Mouse (Mus musculus): ENCODE data around the gene 4931414P19Rik.
A peak's percentile ranks its signal among the peaks of the same experiment; 100 is the strongest.
"Not testable (repeated sequence)": the region's sequence is repeated elsewhere in the genome, so short reads cannot be mapped to it uniquely, and the experiment has no call there.

Gene 4931414P19Rik

DNA sequence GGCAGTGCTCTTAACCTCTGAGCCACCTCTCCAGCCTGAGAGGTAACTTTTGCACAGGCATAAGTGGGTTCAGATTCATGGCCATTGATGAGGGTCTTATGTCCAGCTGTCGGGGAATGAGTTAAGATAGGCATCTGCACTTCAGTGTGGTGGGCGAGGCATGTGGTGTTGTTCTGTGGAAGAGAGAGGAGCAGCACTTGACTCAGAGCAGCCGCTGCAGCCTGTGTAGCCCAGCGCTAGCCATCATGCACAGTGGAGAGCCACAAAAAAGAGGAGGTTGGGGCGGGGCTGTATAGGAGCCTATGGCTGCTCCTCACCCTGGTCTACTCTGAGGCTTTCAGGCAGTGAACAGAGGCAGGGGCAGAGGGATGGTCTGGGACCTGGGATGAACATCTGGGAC, 22.3 kb upstream of the 4931414P19Rik start:
- no peak for DNase-seq (ENCODE audit: low spot score)

DNA sequence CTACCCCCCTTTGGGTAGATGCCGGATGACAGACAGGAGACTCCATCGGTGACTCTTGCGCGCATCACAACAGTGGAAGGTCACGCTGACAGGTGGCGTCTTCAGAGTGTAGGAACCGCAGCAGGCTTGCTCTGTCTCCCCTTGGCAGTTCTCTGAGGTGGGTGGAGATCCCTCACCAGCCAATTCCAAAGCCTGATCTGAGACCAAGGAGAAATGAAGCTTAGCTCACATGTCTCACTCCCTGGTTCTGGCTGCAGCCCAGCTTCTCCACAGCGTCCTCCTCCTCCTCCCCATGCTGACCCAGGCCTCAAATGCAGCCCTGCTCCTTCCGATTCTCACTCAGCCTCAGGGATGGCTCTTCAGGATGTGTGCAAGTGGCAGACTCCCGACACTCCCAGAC, 19.2 kb upstream of the 4931414P19Rik start:
- no peak for DNase-seq (ENCODE audit: low spot score)

DNA sequence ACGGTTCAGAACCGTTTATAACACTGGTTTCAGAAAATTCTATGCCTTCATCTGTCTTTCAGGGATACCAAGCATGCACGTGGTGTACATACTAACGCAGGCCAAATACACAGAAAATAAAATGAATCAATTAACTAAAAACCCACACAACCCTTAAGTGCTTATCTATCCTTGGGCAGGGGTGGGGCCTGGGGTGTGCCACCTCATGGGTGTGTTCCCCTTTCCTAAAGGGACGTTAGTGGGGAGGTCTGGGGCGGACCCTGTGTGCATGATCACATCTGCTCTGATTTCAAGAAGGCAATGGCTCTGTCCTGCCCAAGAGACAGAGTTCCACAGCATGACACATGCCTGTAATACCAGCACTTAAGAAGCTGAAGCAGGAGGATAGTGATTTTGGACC, 17.5 kb upstream of the 4931414P19Rik start:
- no peak for DNase-seq (ENCODE audit: low spot score)

DNA sequence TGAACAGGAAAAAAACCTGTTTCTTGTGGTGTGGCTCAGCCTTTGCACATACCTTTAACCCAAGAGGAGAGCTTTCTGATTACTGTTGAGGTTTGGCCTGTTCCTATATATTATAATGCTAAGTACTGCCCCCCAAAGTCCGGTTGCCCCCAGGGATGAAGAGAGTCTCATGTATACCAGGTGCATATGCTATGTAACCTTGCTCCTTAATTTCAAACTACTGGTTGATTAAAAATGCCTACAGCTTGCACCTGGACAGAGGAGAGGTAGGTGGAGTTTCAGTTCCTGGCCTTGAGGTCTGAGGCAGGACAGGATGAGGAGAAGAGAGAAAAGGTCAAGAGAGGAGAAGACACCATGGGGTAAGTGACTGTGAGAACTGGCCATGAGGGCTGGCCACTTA, 15.3 kb upstream of the 4931414P19Rik start, which contains the start of gene Psmb11:
Gene Psmb11 (plus strand): TSS at position 301 of the 400 bp plus-strand sequence.
- no peak for DNase-seq (ENCODE audit: low spot score)

DNA sequence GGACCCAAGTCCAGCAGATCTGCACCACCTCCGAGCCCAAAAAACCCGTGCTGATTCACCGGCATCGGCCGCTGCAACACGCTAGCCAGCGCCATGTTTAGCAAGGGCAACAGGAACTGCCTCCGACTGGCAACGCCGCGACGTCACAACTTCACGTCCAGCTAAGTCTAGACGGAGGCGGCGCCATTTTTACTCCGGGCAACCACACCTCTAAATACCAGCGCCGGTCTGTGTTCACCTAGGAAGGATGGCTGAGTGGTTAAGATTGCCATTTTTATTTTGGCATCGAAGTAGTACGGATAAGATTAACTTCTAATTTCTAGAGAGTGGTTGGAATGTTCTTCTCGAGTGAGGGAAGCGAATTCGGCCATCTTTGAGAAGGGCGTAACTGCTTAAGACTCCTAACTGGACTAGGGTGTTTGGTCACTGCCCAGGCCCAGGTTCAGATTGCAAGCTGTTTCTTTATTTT, 12.1 kb upstream of the 4931414P19Rik start, which contains the start of gene Psmb5:
Gene Psmb5 (minus strand): TSS at position 126 of the 469 bp plus-strand sequence.
- DNase-seq (ENCODE audit: low spot score), result peak; percentile 87

DNA sequence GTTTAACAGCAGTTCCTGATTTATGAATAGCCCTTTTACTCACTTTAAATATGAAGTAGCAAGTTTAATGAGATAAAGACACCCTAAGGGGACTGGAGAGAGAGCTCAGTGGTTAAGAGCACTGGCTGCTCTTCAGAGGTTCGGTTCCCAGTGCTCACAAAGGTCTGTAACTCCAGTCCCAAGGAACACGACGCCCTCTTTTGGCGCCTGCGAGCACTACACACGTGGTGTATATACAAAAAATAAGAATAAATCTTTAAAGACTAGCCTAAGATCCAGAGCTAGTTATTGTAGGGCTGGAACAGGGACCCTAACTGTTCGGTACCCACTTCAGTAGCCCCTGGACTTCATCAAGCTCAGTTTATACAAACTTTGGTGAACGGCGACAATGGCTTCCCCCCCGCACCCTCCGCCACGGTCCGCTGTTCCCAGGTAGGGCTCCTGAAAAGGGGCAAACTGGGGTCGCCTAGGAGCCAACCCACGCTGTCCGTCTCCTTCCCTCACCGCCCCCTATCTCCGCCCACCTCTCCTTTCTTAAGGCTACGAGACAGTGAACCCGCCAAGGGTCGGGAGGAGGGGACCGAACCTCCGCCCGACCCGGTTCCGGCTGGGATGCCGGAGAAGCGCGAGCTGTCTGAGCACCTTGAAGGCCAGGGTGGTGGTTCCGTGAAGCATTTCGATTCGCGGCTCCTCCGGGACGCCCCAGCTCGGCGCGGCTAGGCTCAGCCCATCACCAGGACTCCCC, 11.5 kb upstream of the 4931414P19Rik start:
- DNase-seq (ENCODE audit: low spot score), result no peak

DNA sequence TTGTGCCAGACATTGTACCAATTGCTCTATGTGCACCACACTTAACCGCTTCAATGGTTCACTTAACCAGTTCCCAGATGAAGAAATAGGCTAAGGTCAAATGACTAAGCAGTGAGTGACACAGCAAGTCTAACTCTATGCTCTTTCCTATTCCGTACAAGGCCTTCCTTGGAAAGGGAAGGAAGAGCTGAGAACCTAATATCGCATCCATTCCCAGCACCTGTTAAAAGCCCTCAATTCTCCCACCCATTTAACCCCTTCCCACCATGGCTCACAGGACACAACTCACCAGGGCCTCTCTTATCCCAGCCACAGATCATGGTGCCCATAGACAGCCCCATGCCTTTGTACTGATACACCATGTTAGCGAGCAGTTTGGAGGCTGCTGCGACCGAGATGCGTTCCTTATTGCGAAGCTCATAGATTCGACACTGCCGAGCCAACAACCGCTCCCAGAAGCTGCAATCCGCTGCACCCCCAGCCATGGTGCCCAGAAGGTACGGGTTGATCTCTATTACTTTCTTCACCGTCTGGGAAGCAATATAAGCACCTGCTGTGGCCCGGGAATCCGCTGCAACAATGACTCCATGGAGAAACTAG, 10.5 kb upstream of the 4931414P19Rik start:
- no peak for DNase-seq (ENCODE audit: low spot score)

DNA sequence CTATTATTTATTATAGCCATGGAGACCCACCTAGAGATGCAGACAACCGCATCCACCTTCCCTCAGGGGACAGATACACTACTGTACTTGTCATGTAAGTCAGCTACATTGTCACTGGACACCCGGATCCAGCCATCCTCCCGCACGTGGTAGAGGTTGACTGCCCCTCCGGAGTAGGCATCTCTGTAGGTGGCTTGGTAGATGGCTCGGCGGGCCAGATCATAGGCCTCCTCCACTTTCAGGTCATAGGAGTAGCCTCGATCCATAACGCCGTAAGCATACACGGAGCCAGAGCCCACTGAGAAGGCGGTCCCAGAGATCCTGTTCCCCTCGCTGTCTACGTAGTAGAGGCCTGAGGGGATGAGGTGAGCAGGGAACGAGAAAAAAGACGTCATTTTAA, 8.3 kb upstream of the 4931414P19Rik start:
- not testable (repeated sequence) for DNase-seq (ENCODE audit: low spot score)

DNA sequence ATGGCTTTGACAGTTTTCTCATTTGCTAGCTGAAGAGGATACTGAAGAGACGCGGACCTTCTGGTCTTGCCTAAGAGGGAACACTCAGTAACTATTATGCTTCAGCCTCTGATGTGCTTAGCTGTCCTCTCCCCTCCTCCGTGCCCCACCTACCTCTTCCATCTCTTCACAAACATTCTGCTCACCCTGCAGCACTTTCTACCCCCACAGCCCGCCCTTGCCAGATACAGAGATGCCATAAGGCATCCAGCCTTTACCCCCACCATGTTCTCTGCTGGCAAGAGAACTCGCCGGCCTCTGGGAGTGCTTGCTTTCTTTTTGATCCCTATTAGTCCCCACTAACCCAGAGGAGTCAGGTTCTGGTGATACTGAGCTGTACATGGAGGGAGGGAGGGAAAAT, 4.9 kb upstream of the 4931414P19Rik start:
- no peak for DNase-seq (ENCODE audit: low spot score)

DNA sequence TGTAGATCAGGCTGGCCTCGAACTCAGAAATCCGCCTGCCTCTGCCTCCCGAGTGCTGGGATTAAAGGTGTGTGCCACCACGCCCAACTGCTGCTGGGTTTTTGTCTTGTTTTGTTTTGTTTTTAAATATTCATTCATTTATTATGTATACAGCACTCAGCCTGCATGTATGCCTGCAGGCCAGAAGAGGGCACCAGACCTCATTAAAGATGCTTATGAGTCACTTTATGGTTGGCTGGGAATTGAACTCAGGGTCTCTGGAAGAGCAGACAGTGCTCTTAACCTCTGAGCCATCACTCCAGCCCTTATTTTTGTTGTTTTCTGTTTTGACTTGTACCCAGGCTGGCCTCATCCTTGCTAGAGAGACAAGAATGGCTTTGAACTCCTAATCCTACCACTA, 4.2 kb upstream of the 4931414P19Rik start:
- peak; percentile 34 for DNase-seq (ENCODE audit: low spot score)

DNA sequence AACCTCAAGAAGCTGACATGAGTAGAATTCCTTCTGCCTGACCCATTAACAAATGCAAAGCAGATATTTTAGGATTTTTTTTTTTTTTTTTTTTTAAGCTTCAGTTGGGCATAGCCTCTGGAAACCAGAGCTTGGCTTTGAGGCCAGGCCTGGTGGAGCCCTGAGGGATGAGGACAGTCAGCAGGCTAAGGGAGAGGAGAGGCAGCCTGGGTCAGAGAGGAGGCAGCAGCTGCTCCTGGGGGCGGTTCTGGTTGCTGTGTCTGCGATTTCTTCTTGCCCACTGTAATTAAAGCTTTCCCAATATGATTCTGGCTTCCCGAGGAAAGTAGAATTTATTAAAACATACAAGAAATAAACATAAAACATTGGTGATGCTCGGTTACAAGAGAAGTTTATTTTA, 3.5 kb upstream of the 4931414P19Rik start:
- no peak for DNase-seq (ENCODE audit: low spot score)

DNA sequence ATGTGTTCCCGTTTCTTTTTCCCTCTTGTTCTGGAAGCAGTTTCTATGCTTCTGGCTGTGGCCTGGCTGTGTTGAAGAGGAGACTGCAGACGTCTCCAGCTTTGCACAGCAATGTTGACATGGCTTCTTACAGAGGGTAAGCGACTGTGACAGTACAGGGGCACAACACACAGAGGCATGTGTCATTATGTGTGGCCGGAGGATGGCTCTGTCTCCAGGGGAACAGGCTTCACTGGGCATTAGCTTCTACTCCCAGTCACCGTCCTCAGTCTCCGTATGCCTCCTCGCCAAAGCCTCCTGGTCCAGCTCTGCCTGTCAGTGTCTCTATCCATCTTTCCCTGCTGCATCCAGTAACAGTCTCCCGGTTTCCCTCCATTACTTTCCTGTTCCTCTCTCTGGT, 1.4 kb upstream of the 4931414P19Rik start:
- no peak for DNase-seq (ENCODE audit: low spot score)

DNA sequence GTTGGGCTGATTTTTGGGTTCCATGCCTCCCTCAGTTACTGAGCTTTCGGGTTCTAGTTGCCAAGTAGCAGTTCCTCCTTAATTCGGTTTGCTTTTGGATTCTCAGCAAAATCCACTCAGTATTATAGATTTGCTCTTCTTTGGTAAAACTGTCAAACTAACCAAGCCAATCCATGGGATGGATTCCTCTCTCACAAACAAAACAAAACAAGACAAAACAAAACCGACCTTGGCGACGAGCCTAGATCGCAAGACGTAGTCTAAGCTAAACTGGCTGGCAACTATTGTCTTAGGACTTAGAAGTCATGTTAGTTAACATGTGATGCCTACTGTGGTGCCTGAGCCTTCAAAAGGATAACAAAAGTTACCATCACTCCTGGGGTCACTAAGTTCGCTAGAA, 2.1 kb downstream of the 4931414P19Rik start:
- no peak for DNase-seq (ENCODE audit: low spot score)

DNA sequence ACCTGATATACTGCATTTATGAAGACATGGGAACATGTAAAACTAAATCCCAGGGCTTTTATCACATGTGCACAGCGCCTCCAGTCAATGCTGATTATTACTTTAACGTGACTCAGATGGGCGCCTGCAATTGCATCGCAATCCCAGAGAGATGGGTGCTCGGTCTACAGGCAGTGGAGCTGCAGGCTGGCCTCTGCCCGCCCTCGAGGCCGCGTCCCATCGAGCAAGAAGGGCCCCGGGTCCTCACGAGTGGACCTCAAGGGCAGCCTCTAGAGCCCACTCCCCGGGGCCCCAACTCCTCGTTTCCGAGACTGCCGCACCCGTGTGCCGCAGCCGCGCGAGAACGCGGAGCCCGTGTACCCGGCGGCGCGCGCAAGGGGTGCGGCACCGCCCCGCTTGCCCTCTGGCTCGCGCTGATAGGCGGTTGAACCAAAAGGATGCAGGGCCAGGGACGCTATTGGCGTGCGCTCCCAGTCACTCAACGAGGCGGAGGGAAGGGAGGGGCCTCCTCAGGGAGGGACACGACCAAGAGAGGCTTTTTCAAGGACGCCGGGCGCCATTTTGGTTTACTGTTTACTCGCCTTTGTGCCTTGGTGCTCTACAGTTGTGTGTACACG, 2.6 kb downstream of the 4931414P19Rik start:
- DNase-seq (ENCODE audit: low spot score), result peak; percentile 96

DNA sequence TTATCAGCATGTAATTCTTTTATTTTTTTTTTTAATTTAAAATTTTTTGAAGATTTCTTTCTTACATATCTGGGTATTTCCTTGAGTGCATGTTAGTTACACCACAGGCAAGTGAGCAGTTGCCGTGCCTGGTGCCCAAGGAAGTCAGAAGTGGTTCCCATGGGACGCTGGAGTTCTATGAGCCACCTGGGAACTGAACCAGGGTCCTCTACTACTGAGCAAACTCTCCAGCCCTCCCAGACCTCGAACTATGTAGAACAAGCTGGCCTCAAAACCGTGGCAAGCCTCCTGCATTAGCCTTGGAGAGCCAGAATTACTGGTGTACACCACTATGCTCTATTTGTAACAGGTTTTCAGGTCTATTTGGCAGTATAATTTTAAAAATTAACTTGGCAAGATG, 3.2 kb downstream of the 4931414P19Rik start:
- DNase-seq (ENCODE audit: low spot score), result no peak

DNA sequence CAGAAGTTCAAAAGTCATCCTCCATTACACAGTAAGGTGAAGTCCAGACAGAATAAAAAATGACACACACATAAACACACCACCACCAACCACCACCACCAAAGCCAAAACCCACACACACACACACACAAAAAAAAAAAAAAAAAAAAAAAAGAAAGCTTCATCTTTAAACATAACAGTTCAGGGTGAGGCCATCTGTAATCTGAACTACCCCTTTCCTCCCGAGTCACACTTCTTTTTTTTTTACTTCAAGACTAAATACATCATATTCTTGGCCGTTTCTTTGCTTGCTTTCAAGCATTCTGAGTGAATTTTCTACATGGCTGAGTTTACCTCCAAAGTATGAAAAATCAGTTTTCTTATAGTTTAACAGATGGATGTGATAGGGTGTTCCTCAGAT, 4.2 kb downstream of the 4931414P19Rik start:
- DNase-seq (ENCODE audit: low spot score), result no peak

DNA sequence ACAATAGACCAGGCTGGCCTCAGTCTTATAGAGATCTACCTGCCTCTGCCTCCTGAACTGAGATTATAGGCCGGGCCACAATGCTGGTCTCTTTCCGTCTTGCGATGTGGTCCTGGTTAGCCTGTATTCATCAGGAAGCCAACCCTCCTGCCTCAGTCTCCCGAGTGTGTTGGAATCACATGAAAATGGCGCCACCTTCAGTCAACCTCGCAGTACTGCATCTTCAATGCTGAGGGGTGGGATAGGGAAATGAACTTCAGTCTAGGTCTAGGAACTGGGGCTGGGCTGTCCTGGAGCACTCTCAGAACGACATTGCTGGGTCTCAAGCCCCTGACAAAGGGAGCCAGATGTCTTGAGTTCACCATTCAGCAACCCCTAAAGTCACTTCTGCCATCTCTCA, 8.7 kb downstream of the 4931414P19Rik start:
- no peak for DNase-seq (ENCODE audit: low spot score)

DNA sequence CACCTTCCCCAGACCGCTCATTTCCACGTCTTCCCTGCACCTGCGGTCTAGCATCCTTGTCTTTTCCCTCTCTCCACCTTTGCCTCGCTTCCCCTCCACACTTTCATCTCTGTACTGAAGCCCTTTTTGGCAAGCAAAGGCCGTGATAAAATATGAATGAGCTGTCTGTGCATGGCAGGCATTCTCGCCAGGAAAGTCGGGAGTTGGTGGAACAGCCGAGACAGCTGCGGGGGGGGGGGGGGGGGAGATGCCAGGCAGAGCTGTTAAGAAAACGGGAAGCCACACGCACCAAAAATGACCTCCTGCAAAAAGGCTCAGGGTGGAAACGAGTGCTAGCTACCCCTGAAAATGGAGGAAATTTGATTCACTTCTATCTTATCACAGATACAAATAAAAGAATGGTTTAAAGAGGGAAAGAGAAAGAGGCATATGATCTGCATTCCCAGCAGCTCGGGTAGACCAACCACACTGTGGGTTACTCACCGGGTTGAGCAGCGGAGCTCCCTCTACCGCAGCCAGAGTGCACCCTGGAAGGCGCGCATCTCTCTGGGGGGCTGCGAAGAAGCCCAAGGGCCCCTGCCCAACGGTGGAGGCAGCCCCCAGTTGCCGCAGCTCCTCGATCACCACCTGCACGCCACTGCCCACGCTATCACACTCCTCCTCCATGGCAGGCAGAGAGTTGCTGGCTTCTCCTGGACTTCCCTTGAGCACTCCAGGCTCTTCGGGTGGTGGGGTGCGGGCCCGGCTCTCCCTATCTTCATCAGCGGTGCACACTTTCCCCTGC, 11.0 kb downstream of the 4931414P19Rik start:
- DNase-seq (ENCODE audit: low spot score), result no peak

DNA sequence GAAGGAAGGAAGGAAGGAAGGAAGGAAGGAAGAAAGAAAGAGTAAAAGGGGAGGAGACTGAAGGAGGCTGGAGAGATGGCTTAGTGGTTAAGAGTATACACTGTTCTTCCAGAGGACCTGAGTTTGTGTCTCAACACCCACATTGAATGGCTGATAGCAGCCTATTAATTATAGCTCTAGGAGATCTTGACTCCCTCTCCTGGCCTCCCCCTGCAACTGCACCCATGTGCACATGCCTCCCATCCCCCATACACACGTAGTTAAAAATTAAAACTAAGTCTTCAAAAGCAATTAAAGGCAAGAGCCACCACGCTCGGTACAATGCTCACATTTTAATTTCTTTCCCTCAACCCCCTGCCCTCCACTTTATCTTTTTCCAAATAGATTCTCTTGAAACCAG, 11.7 kb downstream of the 4931414P19Rik start:
- DNase-seq (ENCODE audit: low spot score), result no peak

DNA sequence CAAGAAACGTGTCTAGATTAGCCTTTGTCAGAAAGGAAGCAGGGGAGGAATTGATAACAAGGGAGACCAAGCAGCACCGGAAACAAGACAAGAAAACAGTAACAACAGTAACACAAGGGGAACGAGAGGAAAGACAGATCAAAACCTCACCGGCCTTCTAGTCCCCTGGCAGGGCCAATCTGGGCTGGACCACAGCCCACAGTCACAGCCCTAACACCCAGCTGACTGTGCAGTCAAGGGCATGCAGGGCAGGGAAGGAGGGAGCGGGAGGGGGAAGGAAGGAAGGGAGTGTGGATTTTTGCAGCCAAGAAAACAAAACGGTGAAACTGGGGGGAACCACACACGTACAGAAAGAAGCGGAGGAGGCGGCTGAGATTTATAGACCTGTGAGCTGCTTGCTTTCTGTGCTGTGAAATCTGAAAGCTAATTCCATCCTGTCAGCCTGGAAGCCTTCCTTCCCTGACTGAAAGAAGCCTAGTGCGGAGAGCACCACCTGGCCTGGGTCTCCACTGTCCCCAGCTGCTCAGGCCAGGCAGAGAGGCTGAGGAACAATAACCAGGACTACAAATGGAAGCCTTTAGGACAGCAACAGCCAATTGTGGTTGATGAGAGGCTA, 13.4 kb downstream of the 4931414P19Rik start:
- no peak for DNase-seq (ENCODE audit: low spot score)

DNA sequence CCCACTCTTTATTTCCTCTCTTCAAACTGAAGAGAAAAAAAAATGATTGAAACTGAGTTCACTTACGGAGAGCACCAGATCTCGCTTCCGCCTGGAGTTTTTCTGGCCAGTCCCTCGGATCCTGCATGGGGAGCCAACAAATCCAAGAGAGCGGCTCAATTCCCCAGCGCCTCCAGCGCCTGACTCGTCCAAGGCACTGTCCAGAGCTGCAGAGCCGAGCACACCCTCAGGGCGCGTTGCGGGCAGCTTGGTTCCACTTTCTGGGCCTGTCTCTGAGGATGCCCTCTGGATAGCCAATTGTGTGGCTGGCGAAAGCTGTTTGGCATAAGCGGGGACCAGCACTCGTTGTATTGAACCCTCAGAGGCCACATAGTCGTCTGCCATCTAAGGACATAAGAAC, 14.7 kb downstream of the 4931414P19Rik start:
- DNase-seq (ENCODE audit: low spot score), result no peak
